Mouse (Mus musculus): ENCODE measurements around the gene Kat5. TPM values are rescaled to one million over a fixed set of nuclear protein-coding genes. Genes with fewer than 3 reads are reported as not detected.

Gene Kat5
- polyA plus RNA-seq, 1 experiment from 2014 or later: 72.7 TPM

DNA sequence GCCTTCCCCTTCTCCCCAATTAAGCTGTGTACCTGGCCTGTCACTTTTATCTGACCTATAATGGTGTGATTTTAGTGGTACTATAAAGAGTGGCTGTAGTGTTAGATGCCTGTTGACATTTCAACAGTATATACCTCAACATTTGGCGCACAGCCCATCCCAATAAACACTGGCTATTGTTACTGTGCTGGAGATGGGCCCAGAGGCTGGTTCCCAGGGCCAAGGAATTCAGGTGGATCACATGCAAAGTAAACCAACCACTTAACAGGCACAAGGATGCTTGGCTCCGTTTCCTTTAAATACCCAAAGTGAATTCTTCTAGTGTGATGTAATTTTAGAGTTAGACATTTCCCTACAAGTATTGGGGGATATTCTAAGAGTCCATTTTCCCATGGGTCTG is 4.9 kb upstream of the Kat5 start:
- ATAC-seq: no peak
- no peak overlapping the region for H3K4me2 ChIP-seq
- H3K4me3 ChIP-seq: no peak overlapping the region
- H3K27me3 ChIP-seq: 0 out of 2 replicates have a peak, but pooled peaks cover 3% of the 10 kb centered on the region
- H3K4me1 ChIP-seq: peaks cover 14% of the 10 kb centered on the region
- no peaks in the 10 kb centered on the region for H3K36me3 ChIP-seq (ENCODE audit: poor library complexity, severe bottlenecking)
- 66% methylated on average over 2 of the region's 2 CpGs for WGBS
- no peak overlapping the region for H3K27ac ChIP-seq
- H3K9ac ChIP-seq: no peak overlapping the region
- no peaks in the 10 kb centered on the region for H3K9me3 ChIP-seq (replicated peaks)

GRCm38 (mm10) chr19:5612762-5613411 is 2.9 kb upstream of the Kat5 start:
- Histone ChIP-seq H3K27ac (no peak overlapping the region), H3K4me3 (no peak overlapping the region), H3K36me3 (ENCODE audit: poor library complexity, severe bottlenecking) (peaks cover 11% of the 10 kb centered on the region), H3K27me3 (0 out of 2 replicates have a peak, but pooled peaks cover 3% of the 10 kb centered on the region), H3K4me2 (no peak overlapping the region), H3K4me1 (peaks cover 29% of the 10 kb centered on the region), H3K9ac (no peak overlapping the region), H3K9me3 (replicated peaks) (no peaks in the 10 kb centered on the region)
- ATAC-seq: no peak
- 76% methylated on average over 3 of the region's 3 CpGs for WGBS

DNA sequence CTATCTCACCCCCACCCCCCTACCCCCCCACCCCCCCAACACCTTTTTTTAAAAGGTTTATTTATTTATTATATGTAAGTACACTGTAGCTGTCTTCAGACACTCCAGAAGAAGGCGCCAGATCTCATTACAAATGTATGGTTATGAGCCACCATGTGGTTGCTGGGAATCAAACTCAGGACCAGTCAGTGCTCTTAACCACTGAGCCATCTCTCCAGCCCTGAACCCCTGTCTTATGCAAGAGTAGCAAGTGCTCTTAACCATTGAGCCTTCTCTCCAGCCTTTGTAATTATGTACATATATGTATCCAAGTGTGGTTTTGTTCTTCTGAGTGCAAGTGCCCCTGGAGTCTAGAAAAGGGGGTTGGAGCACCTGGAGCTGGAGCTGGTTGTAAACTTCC is 1.9 kb upstream of the Kat5 start:
- Histone ChIP-seq H3K27me3 (no peaks in the 10 kb centered on the region), H3K9ac (no peak overlapping the region), H3K4me1 (peaks cover 29% of the 10 kb centered on the region), H3K4me2 (no peak overlapping the region), H3K36me3 (ENCODE audit: poor library complexity, severe bottlenecking) (peaks cover 20% of the 10 kb centered on the region), H3K9me3 (replicated peaks) (no peaks in the 10 kb centered on the region), H3K4me3 (no peak overlapping the region), H3K27ac (no peak overlapping the region)
- ATAC-seq: no peak
- WGBS: 74% methylated on average over 1 of the region's 1 CpGs

GRCm38 (mm10) chr19:5609171-5609546 is 878 bp downstream of the Kat5 start:
- Histone ChIP-seq H3K36me3 (ENCODE audit: poor library complexity, severe bottlenecking) (peaks cover 48% of the 10 kb centered on the region), H3K4me2 (peak overlapping the region; percentile 67), H3K4me3 (peak overlapping the region; percentile 63), H3K4me1 (peaks cover 28% of the 10 kb centered on the region), H3K9ac (peak overlapping the region; percentile 75), H3K9me3 (replicated peaks) (no peaks in the 10 kb centered on the region), H3K27ac (peak overlapping the region; percentile 98), H3K27me3 (no peaks in the 10 kb centered on the region)
- 63% methylated on average over 10 of the region's 10 CpGs for WGBS
- no peak for ATAC-seq

- Histone ChIP-seq H3K4me1 (peaks cover 32% of the 10 kb centered on the region), H3K27ac (peak overlapping the region; percentile 98), H3K4me3 (peak overlapping the region; percentile 63), H3K36me3 (ENCODE audit: poor library complexity, severe bottlenecking) (peaks cover 53% of the 10 kb centered on the region), H3K27me3 (no peaks in the 10 kb centered on the region), H3K9me3 (replicated peaks) (no peaks in the 10 kb centered on the region), H3K4me2 (peak overlapping the region; percentile 67), H3K9ac (peak overlapping the region; percentile 75)
- ATAC-seq: no peak
- 94% methylated on average over 13 of the region's 13 CpGs for WGBS
Measured at GRCm38 (mm10) chr19:5608707-5609106, 1.3 kb downstream of the Kat5 start.

GRCm38 (mm10) chr19:5607705-5608410 is 2.2 kb downstream of the Kat5 start:
- Histone ChIP-seq H3K4me1 (peaks cover 40% of the 10 kb centered on the region), H3K4me2 (no peak overlapping the region), H3K4me3 (no peak overlapping the region), H3K9ac (no peak overlapping the region), H3K36me3 (ENCODE audit: poor library complexity, severe bottlenecking) (peaks cover 61% of the 10 kb centered on the region), H3K9me3 (replicated peaks) (no peaks in the 10 kb centered on the region), H3K27me3 (no peaks in the 10 kb centered on the region), H3K27ac (no peak overlapping the region)
- ATAC-seq: no peak
- WGBS: 93% methylated on average over 26 of the region's 26 CpGs

GRCm38 (mm10) chr19:5606196-5606595 is 3.8 kb downstream of the Kat5 start:
- H3K4me3 ChIP-seq: no peak overlapping the region
- no peak overlapping the region for H3K4me2 ChIP-seq
- ATAC-seq: no peak
- H3K27me3 ChIP-seq: no peaks in the 10 kb centered on the region
- H3K9ac ChIP-seq: no peak overlapping the region
- H3K36me3 ChIP-seq (ENCODE audit: poor library complexity, severe bottlenecking): peaks cover 63% of the 10 kb centered on the region
- WGBS: 91% methylated on average over 8 of the region's 8 CpGs
- H3K27ac ChIP-seq: no peak overlapping the region
- H3K9me3 ChIP-seq (replicated peaks): no peaks in the 10 kb centered on the region
- peaks cover 45% of the 10 kb centered on the region for H3K4me1 ChIP-seq

GRCm38 (mm10) chr19:5605126-5605525 is 4.9 kb downstream of the Kat5 start:
- H3K4me3 ChIP-seq: no peak overlapping the region
- WGBS: 94% methylated on average over 7 of the region's 7 CpGs
- ATAC-seq: no peak
- peaks cover 63% of the 10 kb centered on the region for H3K36me3 ChIP-seq (ENCODE audit: poor library complexity, severe bottlenecking)
- H3K4me1 ChIP-seq: peaks cover 37% of the 10 kb centered on the region
- no peak overlapping the region for H3K4me2 ChIP-seq
- no peak overlapping the region for H3K27ac ChIP-seq
- no peaks in the 10 kb centered on the region for H3K27me3 ChIP-seq
- H3K9ac ChIP-seq: no peak overlapping the region
- H3K9me3 ChIP-seq (replicated peaks): no peaks in the 10 kb centered on the region

DNA sequence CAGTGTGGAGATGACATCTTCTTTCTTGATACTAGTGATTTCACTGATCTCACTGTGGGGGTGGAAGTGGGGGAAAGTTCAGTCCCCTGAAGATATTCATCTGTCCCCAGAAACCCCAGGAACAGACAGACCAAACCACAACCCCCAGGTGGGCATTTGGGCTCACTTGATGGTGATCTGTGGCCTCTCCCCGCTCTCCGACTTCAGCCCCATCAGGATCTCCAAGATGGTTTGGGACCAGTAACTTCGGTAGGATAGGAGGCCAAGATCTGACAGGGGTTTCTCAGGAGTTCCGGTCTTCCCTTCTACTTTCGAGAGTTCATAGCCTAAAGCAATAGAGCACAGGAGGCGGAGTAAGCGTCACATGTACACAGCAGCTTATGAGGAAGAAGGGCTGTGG is 6.4 kb downstream of the Kat5 start:
- ATAC-seq: no peak
- Histone ChIP-seq H3K27me3 (no peaks in the 10 kb centered on the region), H3K27ac (no peak overlapping the region), H3K9ac (no peak overlapping the region), H3K36me3 (ENCODE audit: poor library complexity, severe bottlenecking) (peaks cover 60% of the 10 kb centered on the region), H3K4me1 (peaks cover 30% of the 10 kb centered on the region), H3K9me3 (replicated peaks) (no peaks in the 10 kb centered on the region), H3K4me2 (peak overlapping the region; percentile 92; the same call in 1 of the 2 replicates), H3K4me3 (no peak overlapping the region)
- WGBS: 88% methylated on average over 7 of the region's 7 CpGs

DNA sequence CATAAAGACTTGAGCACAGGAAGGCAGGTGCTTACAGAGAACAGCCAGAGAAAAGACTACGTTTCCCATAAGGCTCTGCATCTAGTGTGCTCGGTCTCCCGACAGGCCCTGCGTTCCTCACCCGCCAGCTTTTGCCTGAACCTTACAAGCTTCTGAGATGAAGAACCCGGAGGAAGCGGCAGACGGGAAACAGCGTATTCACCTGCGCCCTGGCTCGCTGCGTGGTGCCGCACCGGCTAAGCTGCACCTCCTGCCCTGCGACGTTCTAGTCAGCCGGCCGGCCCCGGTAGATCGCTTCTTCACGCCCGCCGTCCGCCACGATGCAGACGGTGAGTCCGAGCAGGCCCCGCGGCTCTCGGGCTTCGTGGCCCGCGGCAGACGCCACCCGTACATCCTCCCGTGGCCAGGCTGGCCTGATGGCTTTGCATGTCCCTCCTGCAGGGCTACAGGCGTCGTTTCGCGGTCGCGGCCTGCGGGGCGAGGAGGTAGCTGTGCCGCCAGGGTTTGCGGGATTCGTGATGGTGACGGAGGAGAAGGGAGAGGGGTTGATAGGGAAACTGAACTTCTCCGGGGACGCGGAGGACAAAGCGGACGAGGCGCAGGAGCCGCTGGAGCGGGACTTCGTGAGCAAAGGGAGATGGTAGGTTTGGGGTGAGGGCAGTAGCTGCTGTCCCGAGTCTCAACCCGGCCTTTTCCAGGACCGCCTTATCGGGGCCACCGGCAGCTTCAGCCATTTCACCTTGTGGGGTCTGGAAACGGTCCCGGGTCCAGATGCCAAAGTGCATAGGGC is 8.1 kb downstream of the Kat5 start, which contains the start of gene Rnaseh2c:
Gene Rnaseh2c (plus strand): TSS at position 122 of the 790 bp plus-strand sequence.
- Histone ChIP-seq H3K4me3 (peak within 1 kb of the TSS; percentile 89), H3K9me3 (replicated peaks) (no peaks in the 10 kb centered on the region), H3K9ac (peak within 1 kb of the TSS; percentile 96), H3K36me3 (ENCODE audit: poor library complexity, severe bottlenecking) (peaks cover 42% of the 10 kb centered on the region), H3K4me2 (peak within 1 kb of the TSS; percentile 92), H3K4me1 (peaks cover 23% of the 10 kb centered on the region), H3K27me3 (no peaks in the 10 kb centered on the region), H3K27ac (peak within 1 kb of the TSS; percentile 87)
- under 1% methylated on average over 64 of the region's 64 CpGs for WGBS
- ATAC-seq: peak; percentile 93

GRCm38 (mm10) chr19:5599224-5599623 is 10.8 kb downstream of the Kat5 start:
- H3K4me3 ChIP-seq: no peak overlapping the region
- 73% methylated on average over 4 of the region's 4 CpGs for WGBS
- no peak for ATAC-seq
- peaks cover 19% of the 10 kb centered on the region for H3K4me1 ChIP-seq
- H3K4me2 ChIP-seq: no peak overlapping the region
- H3K36me3 ChIP-seq (ENCODE audit: poor library complexity, severe bottlenecking): peaks cover 15% of the 10 kb centered on the region
- no peak overlapping the region for H3K9ac ChIP-seq
- H3K9me3 ChIP-seq (replicated peaks): no peaks in the 10 kb centered on the region
- 0 out of 2 replicates have a peak, but pooled peaks cover 4% of the 10 kb centered on the region for H3K27me3 ChIP-seq
- no peak overlapping the region for H3K27ac ChIP-seq

DNA sequence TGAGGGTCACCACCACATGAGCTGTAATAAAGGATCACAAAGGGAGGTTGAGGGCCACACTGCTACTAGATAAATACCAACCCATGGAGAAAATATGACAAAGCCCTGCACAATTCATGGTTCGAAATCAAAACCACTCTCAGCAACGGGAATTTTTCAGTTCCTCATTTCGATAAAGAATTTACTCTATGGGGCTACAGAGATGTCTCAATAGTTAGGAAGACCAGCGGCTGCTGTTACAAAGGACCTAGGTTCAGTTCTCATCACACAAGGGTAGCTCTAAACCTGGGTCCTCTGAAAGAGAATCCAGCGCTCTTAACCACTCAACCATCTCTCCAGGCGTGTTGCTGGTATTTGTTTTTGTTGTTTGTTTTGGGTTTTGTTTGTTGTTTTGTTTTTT is 18.1 kb downstream of the Kat5 start:
- Histone ChIP-seq H3K9ac (no peak overlapping the region), H3K4me1 (no peaks in the 10 kb centered on the region), H3K4me3 (no peak overlapping the region), H3K27ac (no peak overlapping the region), H3K9me3 (replicated peaks) (no peaks in the 10 kb centered on the region), H3K4me2 (no peak overlapping the region), H3K27me3 (0 out of 2 replicates have a peak, but pooled peaks cover 4% of the 10 kb centered on the region), H3K36me3 (ENCODE audit: poor library complexity, severe bottlenecking) (no peaks in the 10 kb centered on the region)
- 93% methylated on average over 6 of the region's 6 CpGs for WGBS
- ATAC-seq: no peak
